Mouse (Mus musculus): ENCODE results near the gene Gm20441.

DNA sequence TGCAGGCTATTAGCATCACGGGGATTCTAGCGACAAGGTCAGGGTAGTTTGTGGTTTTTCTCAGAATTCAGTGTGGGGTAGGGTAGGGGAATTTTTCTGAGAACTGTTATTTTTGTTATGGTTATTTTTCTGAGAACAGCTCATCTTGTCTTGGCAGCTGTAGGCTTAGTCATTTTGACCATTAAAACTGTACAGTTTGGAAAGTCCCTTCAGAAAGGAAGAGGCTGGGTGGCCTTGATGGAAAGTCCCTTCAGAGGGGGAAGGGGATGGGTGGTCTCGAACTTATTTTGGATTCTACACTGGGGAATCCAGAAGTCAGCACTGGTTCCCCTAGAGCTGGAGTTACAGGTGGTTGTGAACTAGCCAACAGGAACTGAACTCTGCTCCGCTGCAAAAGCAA is 43.8 kb upstream of the Gm20441 start:
- TF ChIP-seq CTCF (IDR thresholded peaks at IDR 0.05; ENCODE audit: insufficient read depth, low read length) (no peak), POLR2A (IDR thresholded peaks at IDR 0.05; ENCODE audit: borderline replicate concordance, extremely low read depth, low read depth, low read length) (no peak)
